Mouse (Mus musculus) forebrain, postnatal 0 days (tissue): Measurements from ENCODE around the gene Dcakd. TPM values are rescaled to one million over a fixed set of nuclear protein-coding genes. Genes with fewer than 3 reads are reported as not detected.

Experiments
- ATAC-seq: fragments of 200-750 bp; cut with Nextera tagmentation; 2 replicates; pipeline ENCODE4 v1.8.0; 2017; ENCODE audit warnings: mild to moderate bottlenecking, moderate library complexity
- DNase-seq: peaks from one replicate; pipeline ENCODE4 v3.0.0-alpha.2; 2015
- H3K27ac ChIP-seq: fragments of 300-500 bp; sonication (generic); 2 replicates; pipeline ENCODE4 v1.5.1; 2014; ENCODE audit warnings: low read depth, mild to moderate bottlenecking, antibody characterized with exemption, low read length, moderate library complexity, mixed read lengths
- H3K27me3 ChIP-seq: fragments of 300-500 bp; sonication (generic); 2 replicates; pipeline ENCODE4 v1.6.1; 2014; ENCODE audit warnings: mild to moderate bottlenecking, low read length, mixed read lengths; ENCODE audit not compliant: insufficient read depth
- H3K36me3 ChIP-seq: fragments of 300-500 bp; sonication (generic); 2 replicates; pipeline ENCODE4 v1.6.1; 2014; ENCODE audit warnings: mild to moderate bottlenecking, moderate library complexity; ENCODE audit not compliant: insufficient read depth
- H3K4me1 ChIP-seq: fragments of 300-500 bp; sonication (generic); 2 replicates; pipeline ENCODE4 v1.6.1; 2014; ENCODE audit warnings: antibody characterized with exemption; ENCODE audit not compliant: insufficient read depth
- H3K4me2 ChIP-seq: fragments of 300-500 bp; sonication (generic); 2 replicates; pipeline ENCODE4 v1.6.1; 2014; ENCODE audit warnings: low read depth, mild to moderate bottlenecking, moderate library complexity
- H3K4me3 ChIP-seq: fragments of 300-500 bp; sonication (generic); 2 replicates; pipeline ENCODE4 v1.5.1; 2014; ENCODE audit warnings: low read depth, low read length, mixed read lengths
- H3K9ac ChIP-seq: fragments of 300-500 bp; sonication (generic); 2 replicates; pipeline ENCODE4 v1.6.1; 2014; ENCODE audit warnings: mild to moderate bottlenecking
- H3K9me3 ChIP-seq: fragments of 300-500 bp; sonication (generic); 2 replicates; pipeline ENCODE4 v1.6.1; 2016; ENCODE audit warnings: low read length
- CTCF ChIP-seq: sonication (generic); IDR thresholded peaks from 2 replicates; pipeline ENCODE4 v1.5.1; 2016; ENCODE audit warnings: antibody characterized with exemption, control low read depth, low read depth
- WGBS: fragments of 180-500 bp; shearing (Covaris S2); extraction: QIAGEN DNeasy Blood & Tissue Kit; methylation state at CpG from one replicate; pipeline ENCODE4 v1.1.7; 2014; 5-methylcytosine and 5-hydroxymethylcytosine counted together
- microRNA-seq, 2 experiments: library from miRNA; unstranded; fragments of <30 nt; microRNA quantifications; one replicate each; pipeline ENCODE4; 2016
- polyA plus RNA-seq: library from polyadenylated mRNA; unstranded; fragments of >200 nt; fragmentation: Nextera tagmentation; extraction: Ambion mirVana; gene quantifications from 2 replicates; pipeline ENCODE4 v1.2.1, GENCODE M21; 2015
- total RNA-seq: library from RNA; depleted of rRNA; stranded (reverse); fragments of >200 nt; gene quantifications from 2 replicates; pipeline ENCODE4 v1.2.3, GENCODE M21; 2014; rRNA removed

The Dcakd gene
- total and polyA plus RNA-seq, 2 experiments from 2014 or later, result 148 to 173 TPM

- Histone ChIP-seq H3K4me3 (no peak overlapping the region), H3K27me3 (no peaks in the 10 kb centered on the region), H3K9me3 (no peaks in the 10 kb centered on the region), H3K9ac (no peak overlapping the region), H3K4me2 (no peak overlapping the region), H3K27ac (no peak overlapping the region), H3K36me3 (no peaks in the 10 kb centered on the region), H3K4me1 (no peaks in the 10 kb centered on the region)
- ATAC-seq, result peak; percentile 45; the same call in 1 of the 2 replicates
- no peak for TF ChIP-seq CTCF
- peak; percentile 41 for DNase-seq
- 43% methylated on average over 16 of the region's 16 CpGs for whole genome bisulfite sequencing
These were observed 71.0 kb downstream of the Dcakd start for GRCm38 (mm10) chr11:102956962-102957614.

GRCm38 (mm10) chr11:102952922-102953321, 75.2 kb downstream of the Dcakd start:
- DNase-seq, result no peak
- H3K4me1 ChIP-seq, result no peaks in the 10 kb centered on the region
- ATAC-seq, result no peak
- H3K4me2 ChIP-seq, result no peak overlapping the region
- H3K9ac ChIP-seq, result no peak overlapping the region
- H3K9me3 ChIP-seq, result no peaks in the 10 kb centered on the region
- H3K27me3 ChIP-seq, result peaks cover 5% of the 10 kb centered on the region; the same call in 1 of the 2 replicates
- no peak overlapping the region for H3K4me3 ChIP-seq
- H3K36me3 ChIP-seq, result no peaks in the 10 kb centered on the region
- 18% methylated on average over 6 of the region's 6 CpGs for WGBS
- H3K27ac ChIP-seq, result no peak overlapping the region
- TF ChIP-seq CTCF, result no peak

- H3K4me2 ChIP-seq, result peak overlapping the region; percentile 76
- H3K4me1 ChIP-seq, result no peaks in the 10 kb centered on the region
- H3K27me3 ChIP-seq, result peaks cover 47% of the 10 kb centered on the region
- peak overlapping the region; percentile 44 for H3K9ac ChIP-seq
- H3K4me3 ChIP-seq, result peak overlapping the region; percentile 38
- no peak for TF ChIP-seq CTCF
- peak; percentile 65 for DNase-seq
- peak; percentile 50 for ATAC-seq
- no peaks in the 10 kb centered on the region for H3K9me3 ChIP-seq
- no peaks in the 10 kb centered on the region for H3K36me3 ChIP-seq
- H3K27ac ChIP-seq, result no peak overlapping the region
- WGBS, result 3% methylated on average over 49 of the region's 51 CpGs
These were observed 79.8 kb downstream of the Dcakd start for GRCm38 (mm10) chr11:102948043-102948961.

- peaks cover 50% of the 10 kb centered on the region for H3K27me3 ChIP-seq
- H3K9ac ChIP-seq, result no peak overlapping the region
- no peaks in the 10 kb centered on the region for H3K4me1 ChIP-seq
- ATAC-seq (no peak), DNase-seq (no peak)
- no peak overlapping the region for H3K27ac ChIP-seq
- peak; percentile 51 for TF ChIP-seq CTCF
- peak overlapping the region; percentile 61 for H3K4me2 ChIP-seq
- 8% methylated on average over 8 of the region's 8 CpGs for WGBS
- peak overlapping the region; percentile 42 for H3K4me3 ChIP-seq
- no peaks in the 10 kb centered on the region for H3K36me3 ChIP-seq
- H3K9me3 ChIP-seq, result no peaks in the 10 kb centered on the region
These were observed 81.2 kb downstream of the Dcakd start for GRCm38 (mm10) chr11:102946992-102947343.

- Histone ChIP-seq H3K36me3 (no peaks in the 10 kb centered on the region), H3K27me3 (peaks cover 50% of the 10 kb centered on the region), H3K4me2 (peak within 1 kb of the TSS; percentile 61), H3K27ac (no peak within 1 kb of the TSS), H3K9ac (peak within 1 kb of the TSS; percentile 28; the same call in 1 of the 2 replicates), H3K9me3 (no peaks in the 10 kb centered on the region), H3K4me1 (no peaks in the 10 kb centered on the region), H3K4me3 (peak within 1 kb of the TSS; percentile 42)
- WGBS, result under 1% methylated on average over 71 of the region's 87 CpGs
- DNase-seq (peak; percentile 81), ATAC-seq (peak; percentile 79)
- no peak for TF ChIP-seq CTCF
These were observed 81.7 kb downstream of the Dcakd start, which contains the start of gene C1ql1 for GRCm38 (mm10) chr11:102946265-102946991. TSS of gene C1ql1 (minus strand) at chr11:102946688.

- Histone ChIP-seq H3K9ac (no peak overlapping the region), H3K9me3 (no peaks in the 10 kb centered on the region), H3K4me3 (peak overlapping the region; percentile 42), H3K4me1 (no peaks in the 10 kb centered on the region), H3K27me3 (peaks cover 50% of the 10 kb centered on the region), H3K4me2 (peak overlapping the region; percentile 61), H3K27ac (no peak overlapping the region), H3K36me3 (no peaks in the 10 kb centered on the region)
- ATAC-seq (no peak), DNase-seq (no peak)
- 3% methylated on average over 54 of the region's 54 CpGs for WGBS
- TF ChIP-seq CTCF, result no peak
These were observed 82.5 kb downstream of the Dcakd start for GRCm38 (mm10) chr11:102945306-102946264.

Small RNAs within 50 kb of the gene (microRNA-seq; reads per million reads assigned to microRNA genes)
- gene Mir6931, result 0 to 0.73 reads per million in 2 experiments

Other genes starting within 250 kb of the Dcakd start
- 25.3 and 26.5 TPM in 2 replicates for gene Gjc1, start 208.6 kb downstream of the Dcakd start, total RNA-seq
- gene Gjc1, start 208.6 kb downstream of the Dcakd start, polyA plus RNA-seq, result 22.6 and 24.1 TPM in 2 replicates
- 5.3 and 10.3 TPM in 2 replicates for gene Higd1b, start 192.5 kb downstream of the Dcakd start, total RNA-seq
- gene Higd1b, start 192.5 kb downstream of the Dcakd start, polyA plus RNA-seq, result 13.8 and 18.1 TPM in 2 replicates
- gene Eftud2, start 147.3 kb downstream of the Dcakd start, total RNA-seq, result 63.2 and 71.7 TPM in 2 replicates
- 111 and 118 TPM in 2 replicates for gene Eftud2, start 147.3 kb downstream of the Dcakd start, polyA plus RNA-seq
- 3.1 and 4.4 TPM in 2 replicates for gene Ccdc103, start 147.1 kb downstream of the Dcakd start, total RNA-seq
- gene Ccdc103, start 147.1 kb downstream of the Dcakd start, polyA plus RNA-seq, result 2.7 and 2.9 TPM in 2 replicates
- 0.38 TPM in 1 of 2 replicates, not detected in the other for gene Fam187a, start 143.2 kb downstream of the Dcakd start, total RNA-seq
- not detected in 2 replicates for gene Fam187a, start 143.2 kb downstream of the Dcakd start, polyA plus RNA-seq
- gene Gfap, start 127.4 kb downstream of the Dcakd start, total RNA-seq, result 44.4 and 58.9 TPM in 2 replicates
- 31.8 and 52.6 TPM in 2 replicates for gene Gfap, start 127.4 kb downstream of the Dcakd start, polyA plus RNA-seq
- gene Kif18b, start 103.2 kb downstream of the Dcakd start, total RNA-seq, result 3.2 and 6.6 TPM in 2 replicates
- 0.54 and 0.70 TPM in 2 replicates for gene Kif18b, start 103.2 kb downstream of the Dcakd start, polyA plus RNA-seq
- gene C1ql1, start 81.6 kb downstream of the Dcakd start, total RNA-seq, result 10.3 and 11.8 TPM in 2 replicates
- 3.9 and 5.4 TPM in 2 replicates for gene C1ql1, start 81.6 kb downstream of the Dcakd start, polyA plus RNA-seq
- gene Nmt1, start 143 bp downstream of the Dcakd start, total RNA-seq, result 63.2 and 64.1 TPM in 2 replicates
- 35.0 and 36.7 TPM in 2 replicates for gene Nmt1, start 143 bp downstream of the Dcakd start, polyA plus RNA-seq
- 8.5 and 8.8 TPM in 2 replicates for gene Plcd3, start 73.3 kb upstream of the Dcakd start, total RNA-seq
- gene Plcd3, start 73.3 kb upstream of the Dcakd start, polyA plus RNA-seq, result 3.6 TPM in 2 replicates
- 27.2 and 28.5 TPM in 2 replicates for gene Acbd4, start 73.3 kb upstream of the Dcakd start, total RNA-seq
- 20.1 and 27.1 TPM in 2 replicates for gene Acbd4, start 73.3 kb upstream of the Dcakd start, polyA plus RNA-seq
- gene Hexim1, start 87.9 kb upstream of the Dcakd start, total RNA-seq, result 19.0 and 20.5 TPM in 2 replicates
- gene Hexim1, start 87.9 kb upstream of the Dcakd start, polyA plus RNA-seq, result 3.7 and 3.9 TPM in 2 replicates
- gene Hexim2, start 104.1 kb upstream of the Dcakd start, total RNA-seq, result 30.8 and 47.0 TPM in 2 replicates
- 16.5 and 27.9 TPM in 2 replicates for gene Hexim2, start 104.1 kb upstream of the Dcakd start, polyA plus RNA-seq
- gene Fmnl1, start 142.8 kb upstream of the Dcakd start, total RNA-seq, result 6.5 and 9.4 TPM in 2 replicates
- 4.8 and 7.1 TPM in 2 replicates for gene Fmnl1, start 142.8 kb upstream of the Dcakd start, polyA plus RNA-seq
- gene 1700023F06Rik, start 180.2 kb upstream of the Dcakd start, total RNA-seq, result 0.71 TPM in 1 of 2 replicates, not detected in the other
- gene 1700023F06Rik, start 180.2 kb upstream of the Dcakd start, polyA plus RNA-seq, result 3.0 and 3.1 TPM in 2 replicates
- 0.57 and 0.62 TPM in 2 replicates for gene Spata32, start 190.1 kb upstream of the Dcakd start, total RNA-seq
- gene Spata32, start 190.1 kb upstream of the Dcakd start, polyA plus RNA-seq, result 0.43 and 0.64 TPM in 2 replicates
- 3.2 and 5.8 TPM in 2 replicates for gene Map3k14, start 239.1 kb upstream of the Dcakd start, total RNA-seq
- gene Map3k14, start 239.1 kb upstream of the Dcakd start, polyA plus RNA-seq, result 0.77 TPM in 2 replicates